Mouse (Mus musculus): ENCODE data around the gene Chdh.

Chdh gene

GRCm38 (mm10) chr14:30011886-30012560 is 3.2 kb downstream of the Chdh start:
- DNase-seq (ENCODE audit: extremely low spot score, low spot score): no peak

GRCm38 (mm10) chr14:30014487-30014886 is 5.7 kb downstream of the Chdh start:
- DNase-seq (ENCODE audit: extremely low spot score, low spot score): no peak

- no peak for DNase-seq (ENCODE audit: extremely low spot score, low spot score)
Measured at GRCm38 (mm10) chr14:30015008-30015407, 6.2 kb downstream of the Chdh start.

GRCm38 (mm10) chr14:30016666-30017065 is 7.8 kb downstream of the Chdh start:
- DNase-seq (ENCODE audit: extremely low spot score, low spot score): no peak

GRCm38 (mm10) chr14:30017794-30018462 is 9.1 kb downstream of the Chdh start:
- DNase-seq (ENCODE audit: extremely low spot score, low spot score): no peak

- no peak for DNase-seq (ENCODE audit: extremely low spot score, low spot score)
Measured at GRCm38 (mm10) chr14:30018463-30018801, 9.6 kb downstream of the Chdh start.

GRCm38 (mm10) chr14:30018846-30019245 is 10.0 kb downstream of the Chdh start:
- DNase-seq (ENCODE audit: extremely low spot score, low spot score): no peak

GRCm38 (mm10) chr14:30019375-30019774 is 10.6 kb downstream of the Chdh start:
- no peak for DNase-seq (ENCODE audit: extremely low spot score, low spot score)

GRCm38 (mm10) chr14:30019792-30020575 is 11.2 kb downstream of the Chdh start:
- no peak for DNase-seq (ENCODE audit: extremely low spot score, low spot score)

GRCm38 (mm10) chr14:30022471-30022870 is 13.6 kb downstream of the Chdh start:
- no peak for DNase-seq (ENCODE audit: extremely low spot score, low spot score)

GRCm38 (mm10) chr14:30024387-30024786 is 15.6 kb downstream of the Chdh start:
- no peak for DNase-seq (ENCODE audit: extremely low spot score, low spot score)

- DNase-seq (ENCODE audit: extremely low spot score, low spot score): no peak
Measured at GRCm38 (mm10) chr14:30027378-30027777, 18.6 kb downstream of the Chdh start.

- no peak for DNase-seq (ENCODE audit: extremely low spot score, low spot score)
Measured at GRCm38 (mm10) chr14:30033405-30033804, 24.6 kb downstream of the Chdh start.

GRCm38 (mm10) chr14:30038431-30038830 is 29.6 kb downstream of the Chdh start:
- no peak for DNase-seq (ENCODE audit: extremely low spot score, low spot score)

GRCm38 (mm10) chr14:30039413-30039812 is 30.6 kb downstream of the Chdh start:
- no peak for DNase-seq (ENCODE audit: extremely low spot score, low spot score)

GRCm38 (mm10) chr14:30041836-30042235 is 33.0 kb downstream of the Chdh start:
- DNase-seq (ENCODE audit: extremely low spot score, low spot score): no peak

- no peak for DNase-seq (ENCODE audit: extremely low spot score, low spot score)
Measured at GRCm38 (mm10) chr14:30043356-30043940, 34.6 kb downstream of the Chdh start.

- DNase-seq (ENCODE audit: extremely low spot score, low spot score): no peak
Measured at GRCm38 (mm10) chr14:30045239-30045638, 36.4 kb downstream of the Chdh start.

- DNase-seq (ENCODE audit: extremely low spot score, low spot score): no peak
Measured at GRCm38 (mm10) chr14:30045704-30046220, 36.9 kb downstream of the Chdh start.

- DNase-seq (ENCODE audit: extremely low spot score, low spot score): no peak
Measured at GRCm38 (mm10) chr14:30046976-30047375, 38.2 kb downstream of the Chdh start.

- DNase-seq (ENCODE audit: extremely low spot score, low spot score): no peak
Measured at GRCm38 (mm10) chr14:30048049-30048448, 39.2 kb downstream of the Chdh start.

GRCm38 (mm10) chr14:30050280-30050679 is 41.5 kb downstream of the Chdh start:
- no peak for DNase-seq (ENCODE audit: extremely low spot score, low spot score)

Data from neural tube, embryonic 10.5 days (tissue).